Mouse (Mus musculus) CH12.LX (cell line): ENCODE measurements around the gene Mtfr1l.

Experiments used
- MAFK ChIP-seq: IDR thresholded peaks from 2 replicates; pipeline ENCODE4 v1.6.1; 2011; ENCODE audit warnings: low read length, improper control_type of control experiment; ENCODE audit not compliant: insufficient replicate concordance
- MAZ ChIP-seq: IDR thresholded peaks from 2 replicates; pipeline ENCODE4 v1.6.1; 2012; ENCODE audit warnings: low read depth, mild to moderate bottlenecking, inconsistent platforms, low read length, improper control_type of control experiment, moderate library complexity
- POLR2A ChIP-seq: IDR thresholded peaks from 2 replicates; pipeline ENCODE4 v1.6.1; 2011; ENCODE audit warnings: low read depth, mild to moderate bottlenecking, improper control_type of control experiment, low read length
- SMC3 ChIP-seq: IDR thresholded peaks from 2 replicates; pipeline ENCODE4 v1.6.1; 2011; ENCODE audit warnings: low read depth, low read length, improper control_type of control experiment
- TCF12 ChIP-seq: IDR thresholded peaks from 2 replicates; pipeline ENCODE4 v1.6.1; 2014; ENCODE audit warnings: low read depth, mild to moderate bottlenecking, inconsistent platforms, low read length, improper control_type of control experiment

DNA sequence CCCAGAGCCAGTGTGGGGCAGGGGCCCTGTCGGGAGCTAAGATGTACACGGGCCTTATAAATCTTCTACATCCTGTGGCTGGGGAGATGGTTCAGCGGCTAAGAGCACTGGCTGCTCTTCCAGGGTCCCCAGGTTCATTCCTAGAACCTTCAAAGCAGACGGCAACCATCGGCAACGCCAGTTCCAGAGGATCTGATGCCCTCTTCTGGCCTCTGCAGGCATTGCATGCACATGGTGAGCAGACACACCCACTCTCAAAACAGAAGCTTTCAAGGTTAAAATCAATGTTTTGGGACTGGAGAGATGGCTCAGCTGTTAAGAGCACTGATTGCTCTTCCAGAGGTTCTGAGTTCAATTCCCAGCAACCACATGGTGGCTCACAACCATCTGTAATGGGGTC, 34.0 kb upstream of the Mtfr1l start:
- TF ChIP-seq MAZ: no peak
- TF ChIP-seq POLR2A: no peak
- TF ChIP-seq SMC3: peak; percentile 37
- no peak for TF ChIP-seq TCF12
- no peak for TF ChIP-seq MAFK
